Mouse (Mus musculus) retina, embryonic 14.5 days (tissue): ENCODE measurements at regions not wholly inside any gene's neighbourhood (a gene's known extent, or its start where the extent isn't known, plus 50 kb on each side); places are given as distances from the start of the nearest gene placed in this dataset.

Experiments
- DNase-seq: peaks from one replicate; pipeline ENCODE4 v3.0.0-alpha.2; 2015; ENCODE audit warnings: low spot score

GRCm38 (mm10) chr1:28229611-28230010 is 550.4 kb downstream of the Gm597 start:
- DNase-seq = peak; percentile 13

GRCm38 (mm10) chr1:28214243-28215038 is 565.6 kb downstream of the Gm597 start:
- DNase-seq = peak; percentile 10
